Mouse (Mus musculus) hindbrain, embryonic 16.5 days (tissue): Measurements from ENCODE around the gene Msx1. TPM values are rescaled to one million over a fixed set of nuclear protein-coding genes. Genes with fewer than 3 reads are reported as not detected.

Experiments
- ATAC-seq: fragments of 200-750 bp; cut with Nextera tagmentation; 2 replicates; pipeline ENCODE4 v1.8.0; 2017; ENCODE audit warnings: moderate TSS enrichment, moderate library complexity
- H3K27ac ChIP-seq: fragments of 300-500 bp; sonication (generic); 2 replicates; pipeline ENCODE4 v1.5.1; 2014; ENCODE audit warnings: low read depth, mild to moderate bottlenecking, control low read depth, low read length, moderate library complexity
- H3K27me3 ChIP-seq: fragments of 300-500 bp; sonication (generic); replicated peaks from 2 replicates; pipeline ENCODE4 v1.6.1; 2014; ENCODE audit warnings: low read length; ENCODE audit not compliant: control insufficient read depth, insufficient read depth
- H3K36me3 ChIP-seq: fragments of 300-500 bp; sonication (generic); 2 replicates; pipeline ENCODE4 v1.6.1; 2014; ENCODE audit warnings: mild to moderate bottlenecking, low read length, moderate library complexity, mixed read lengths; ENCODE audit not compliant: control insufficient read depth, insufficient read depth
- H3K4me1 ChIP-seq: fragments of 300-500 bp; sonication (generic); 2 replicates; pipeline ENCODE4 v1.6.1; 2014; ENCODE audit warnings: low read depth, low read length; ENCODE audit not compliant: control insufficient read depth, insufficient read depth
- H3K4me2 ChIP-seq: fragments of 300-500 bp; sonication (generic); 2 replicates; pipeline ENCODE4 v1.6.1; 2014; ENCODE audit warnings: mild to moderate bottlenecking, low read length, control low read depth, moderate library complexity
- H3K4me3 ChIP-seq: fragments of 300-500 bp; sonication (generic); 2 replicates; pipeline ENCODE4 v1.5.1; 2014; ENCODE audit warnings: mild to moderate bottlenecking, low read length, control low read depth, moderate library complexity
- H3K9ac ChIP-seq: fragments of 300-500 bp; sonication (generic); 2 replicates; pipeline ENCODE4 v1.6.1; 2014; ENCODE audit warnings: low read depth, mild to moderate bottlenecking, control low read depth, low read length, moderate library complexity
- H3K9me3 ChIP-seq: fragments of 300-500 bp; sonication (generic); 2 replicates; pipeline ENCODE4 v1.6.1; 2014; ENCODE audit warnings: mild to moderate bottlenecking, low read length, moderate library complexity; ENCODE audit not compliant: control insufficient read depth
- WGBS: fragments of 180-500 bp; shearing (Covaris S2); extraction: QIAGEN DNeasy Blood & Tissue Kit; methylation state at CpG from one replicate; pipeline ENCODE4 v1.1.7; 2014; 5-methylcytosine and 5-hydroxymethylcytosine counted together
- polyA plus RNA-seq: library from polyadenylated mRNA; unstranded; fragments of >200 nt; fragmentation: Nextera tagmentation; extraction: Ambion mirVana; gene quantifications from 2 replicates; pipeline ENCODE4 v1.2.1, GENCODE M21; 2015

Msx1 gene
- polyA plus RNA-seq, 1 experiment from 2014 or later = 28.9 TPM

GRCm38 (mm10) chr5:37828001-37828400 is 3.6 kb upstream of the Msx1 start:
- ATAC-seq = no peak
- Histone ChIP-seq H3K9me3 (peaks cover 3% of the 10 kb centered on the region; the same call in 1 of the 2 replicates), H3K9ac (no peak overlapping the region), H3K27ac (no peak overlapping the region), H3K4me1 (peaks cover 20% of the 10 kb centered on the region), H3K4me3 (no peak overlapping the region), H3K27me3 (peaks cover 62% of the 10 kb centered on the region), H3K4me2 (no peak overlapping the region), H3K36me3 (no peaks in the 10 kb centered on the region)
- WGBS = 1% methylated on average over 14 of the region's 14 CpGs

- WGBS = under 1% methylated on average over 9 of the region's 9 CpGs
- Histone ChIP-seq H3K4me3 (no peak overlapping the region), H3K4me1 (peaks cover 22% of the 10 kb centered on the region), H3K27me3 (peaks cover 58% of the 10 kb centered on the region), H3K27ac (no peak overlapping the region), H3K9ac (no peak overlapping the region), H3K9me3 (peaks cover 3% of the 10 kb centered on the region; the same call in 1 of the 2 replicates), H3K36me3 (no peaks in the 10 kb centered on the region), H3K4me2 (no peak overlapping the region)
- ATAC-seq = no peak
Measured at GRCm38 (mm10) chr5:37827626-37827950, 3.2 kb upstream of the Msx1 start.

- Histone ChIP-seq H3K9ac (no peak overlapping the region), H3K36me3 (no peaks in the 10 kb centered on the region), H3K27me3 (peaks cover 56% of the 10 kb centered on the region), H3K4me2 (peak overlapping the region; percentile 25), H3K4me1 (peaks cover 22% of the 10 kb centered on the region), H3K9me3 (peaks cover 3% of the 10 kb centered on the region; the same call in 1 of the 2 replicates), H3K4me3 (no peak overlapping the region), H3K27ac (no peak overlapping the region)
- no peak for ATAC-seq
- WGBS = under 1% methylated on average over 59 of the region's 59 CpGs
Measured at GRCm38 (mm10) chr5:37826706-37827625, 2.6 kb upstream of the Msx1 start.

GRCm38 (mm10) chr5:37825611-37826445 is 1.4 kb upstream of the Msx1 start:
- Histone ChIP-seq H3K9me3 (peaks cover 3% of the 10 kb centered on the region; the same call in 1 of the 2 replicates), H3K4me1 (peaks cover 22% of the 10 kb centered on the region), H3K27ac (no peak overlapping the region), H3K36me3 (no peaks in the 10 kb centered on the region), H3K4me3 (no peak overlapping the region), H3K9ac (no peak overlapping the region), H3K27me3 (peaks cover 56% of the 10 kb centered on the region), H3K4me2 (no peak overlapping the region)
- 2% methylated on average over 37 of the region's 37 CpGs for WGBS
- ATAC-seq = no peak

- WGBS = 10% methylated on average over 7 of the region's 7 CpGs
- Histone ChIP-seq H3K27ac (no peak overlapping the region), H3K4me2 (no peak overlapping the region), H3K27me3 (peaks cover 54% of the 10 kb centered on the region), H3K4me3 (no peak overlapping the region), H3K4me1 (peaks cover 22% of the 10 kb centered on the region), H3K36me3 (no peaks in the 10 kb centered on the region), H3K9me3 (peaks cover 3% of the 10 kb centered on the region; the same call in 1 of the 2 replicates), H3K9ac (no peak overlapping the region)
- no peak for ATAC-seq
Measured at GRCm38 (mm10) chr5:37825111-37825600, 773 bp upstream of the Msx1 start.

GRCm38 (mm10) chr5:37823721-37824460 is 492 bp downstream of the Msx1 start:
- H3K27ac ChIP-seq = no peak overlapping the region
- H3K4me1 ChIP-seq = peaks cover 22% of the 10 kb centered on the region
- no peaks in the 10 kb centered on the region for H3K9me3 ChIP-seq
- H3K4me3 ChIP-seq = peak overlapping the region; percentile 46
- peaks cover 55% of the 10 kb centered on the region for H3K27me3 ChIP-seq
- H3K4me2 ChIP-seq = peak overlapping the region; percentile 71
- no peaks in the 10 kb centered on the region for H3K36me3 ChIP-seq
- peak; percentile 44 for ATAC-seq
- WGBS = under 1% methylated on average over 53 of the region's 58 CpGs
- peak overlapping the region; percentile 55 for H3K9ac ChIP-seq

GRCm38 (mm10) chr5:37822791-37823720 is 1.3 kb downstream of the Msx1 start:
- WGBS = 1% methylated on average over 42 of the region's 42 CpGs
- Histone ChIP-seq H3K27me3 (peaks cover 51% of the 10 kb centered on the region), H3K9me3 (no peaks in the 10 kb centered on the region), H3K4me2 (peak overlapping the region; percentile 71), H3K36me3 (no peaks in the 10 kb centered on the region), H3K27ac (no peak overlapping the region), H3K9ac (peak overlapping the region; percentile 55), H3K4me3 (peak overlapping the region; percentile 46), H3K4me1 (peaks cover 23% of the 10 kb centered on the region)
- ATAC-seq = no peak; the same call in 1 of the 2 replicates
